Mouse (Mus musculus) B cell, adult 67 days (primary cell): Measurements from ENCODE around the gene Aldh1a7. TPM values are rescaled to one million over a fixed set of nuclear protein-coding genes. Genes with fewer than 3 reads are reported as not detected.

Source experiments
- total RNA-seq, 2 experiments: library from RNA; stranded (reverse); gene quantifications; 4 replicates each; pipeline ENCODE4 v1.2.4; 2023

The Aldh1a7 gene
- total RNA-seq = not detected

DNA sequence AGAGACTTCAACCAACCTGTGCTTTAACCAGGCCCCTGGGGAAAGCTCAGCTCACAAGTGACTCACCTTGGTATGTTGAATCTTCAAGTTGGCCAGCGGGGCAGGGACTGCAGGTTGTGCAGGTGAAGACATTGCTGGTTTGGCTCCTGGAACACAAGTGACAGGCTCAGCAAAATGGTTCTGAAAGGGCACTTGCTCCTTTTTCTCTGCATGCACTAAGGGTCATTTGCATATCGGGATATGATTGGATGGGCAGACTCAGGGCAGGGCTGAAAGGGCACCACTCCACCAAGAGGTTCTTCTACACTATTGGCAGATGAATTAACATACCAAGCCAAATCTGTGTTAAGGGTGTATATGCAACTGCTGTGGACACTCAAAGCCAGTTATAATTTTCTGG is at the start of gene Aldh1a7:
TSS of gene Aldh1a7 (minus strand) at position 182 of the 400 bp plus-strand sequence.

Other genes starting within 250 kb of the Aldh1a7 start
- not detected for gene Aldh1a1, start 234.8 kb downstream of the Aldh1a7 start, total RNA-seq
- not detected for gene Tmc1, start 226.6 kb upstream of the Aldh1a7 start, total RNA-seq